Mouse (Mus musculus): ENCODE measurements around the gene Kif1bp.
"Not testable (repeated sequence)": the region's sequence is repeated elsewhere in the genome, so short reads cannot be mapped to it uniquely, and the experiment has no call there.

Gene Kif1bp

DNA sequence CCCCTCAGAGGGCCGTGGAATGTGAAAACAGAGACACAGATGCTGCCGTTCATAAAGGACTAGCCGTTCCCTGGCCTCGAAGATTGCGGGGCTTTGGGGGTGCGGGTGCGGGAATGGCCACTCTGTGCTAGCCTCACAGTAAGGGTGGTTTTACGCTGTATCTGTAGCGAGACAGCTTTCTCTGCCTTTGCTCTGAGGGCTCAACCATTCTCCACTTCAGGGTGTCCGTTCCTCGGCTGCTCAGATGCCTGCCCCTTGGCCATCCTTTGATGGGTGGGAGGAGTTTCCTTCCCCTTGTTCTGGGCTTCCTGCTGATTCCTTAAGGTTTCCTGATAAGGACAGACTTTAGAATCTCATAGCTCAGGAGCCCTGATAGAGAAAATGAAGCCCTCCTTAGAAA lies 69.8 kb downstream of the Kif1bp start:
- no peak for DNase-seq

DNA sequence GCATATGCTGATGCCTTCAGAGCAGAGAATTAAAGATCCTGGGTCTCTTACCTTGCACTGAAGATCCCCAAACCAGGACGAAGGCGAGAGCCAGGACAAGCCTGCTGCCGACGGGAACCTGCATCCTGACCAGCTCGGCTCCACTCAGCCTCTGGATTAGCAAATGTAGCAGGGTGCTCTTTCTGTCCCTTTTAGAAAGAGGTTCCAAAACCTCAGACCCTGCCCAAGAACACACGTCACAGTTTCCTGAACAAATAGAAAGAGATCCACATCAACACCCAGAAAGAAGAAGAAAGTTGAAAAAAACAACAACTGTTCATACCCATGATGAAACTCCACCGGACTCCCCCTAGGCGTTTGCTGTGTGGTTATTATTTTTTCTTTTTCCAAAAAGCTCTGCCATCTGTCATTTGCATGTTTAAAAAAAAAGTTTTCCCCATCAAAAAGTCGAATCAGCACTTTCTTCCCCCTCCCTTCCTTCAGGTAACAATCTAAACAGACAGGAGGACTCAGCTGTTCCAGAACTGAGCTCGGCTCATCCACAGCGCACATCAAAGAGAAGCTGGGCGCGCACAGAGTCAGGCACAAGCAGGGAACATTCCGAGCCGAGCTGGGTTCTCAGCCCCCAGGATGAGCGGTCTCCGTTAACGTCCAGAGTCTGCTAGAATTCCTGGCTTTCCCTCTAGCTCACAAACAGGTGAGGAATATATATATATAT lies 70.5 kb downstream of the Kif1bp start:
- DNase-seq = no peak

- no peak for DNase-seq
These were observed 71.2 kb downstream of the Kif1bp start for GRCm38 (mm10) chr10:62507071-62507470.

- DNase-seq = no peak
These were observed 72.2 kb downstream of the Kif1bp start for GRCm38 (mm10) chr10:62506019-62506556.

GRCm38 (mm10) chr10:62505224-62505983 lies 72.9 kb downstream of the Kif1bp start:
- no peak for DNase-seq

- no peak for DNase-seq
These were observed 74.2 kb downstream of the Kif1bp start for GRCm38 (mm10) chr10:62503836-62504628.

GRCm38 (mm10) chr10:62503353-62503752 lies 74.9 kb downstream of the Kif1bp start:
- DNase-seq = no peak

DNA sequence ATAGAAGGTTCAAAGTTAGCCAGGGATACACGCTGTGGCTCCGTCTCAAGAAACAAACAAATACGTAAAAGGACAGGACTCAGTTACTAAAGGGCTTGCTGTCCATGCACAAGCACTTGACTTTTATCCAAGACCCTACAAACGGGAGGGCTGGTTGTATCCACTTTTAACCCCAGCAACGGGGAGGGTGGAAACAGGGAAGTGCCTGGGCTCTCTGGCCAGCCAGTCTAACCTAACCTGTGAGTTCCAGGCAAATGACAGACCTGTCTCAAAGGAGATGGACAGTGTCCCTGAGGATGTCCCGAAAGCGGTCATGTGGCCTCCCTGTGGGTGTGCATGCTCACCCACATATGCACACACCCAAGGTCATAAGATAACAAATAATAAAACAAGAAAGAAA lies 76.3 kb downstream of the Kif1bp start:
- no peak for DNase-seq

GRCm38 (mm10) chr10:62500916-62501615 lies 77.2 kb downstream of the Kif1bp start:
- no peak for DNase-seq

DNA sequence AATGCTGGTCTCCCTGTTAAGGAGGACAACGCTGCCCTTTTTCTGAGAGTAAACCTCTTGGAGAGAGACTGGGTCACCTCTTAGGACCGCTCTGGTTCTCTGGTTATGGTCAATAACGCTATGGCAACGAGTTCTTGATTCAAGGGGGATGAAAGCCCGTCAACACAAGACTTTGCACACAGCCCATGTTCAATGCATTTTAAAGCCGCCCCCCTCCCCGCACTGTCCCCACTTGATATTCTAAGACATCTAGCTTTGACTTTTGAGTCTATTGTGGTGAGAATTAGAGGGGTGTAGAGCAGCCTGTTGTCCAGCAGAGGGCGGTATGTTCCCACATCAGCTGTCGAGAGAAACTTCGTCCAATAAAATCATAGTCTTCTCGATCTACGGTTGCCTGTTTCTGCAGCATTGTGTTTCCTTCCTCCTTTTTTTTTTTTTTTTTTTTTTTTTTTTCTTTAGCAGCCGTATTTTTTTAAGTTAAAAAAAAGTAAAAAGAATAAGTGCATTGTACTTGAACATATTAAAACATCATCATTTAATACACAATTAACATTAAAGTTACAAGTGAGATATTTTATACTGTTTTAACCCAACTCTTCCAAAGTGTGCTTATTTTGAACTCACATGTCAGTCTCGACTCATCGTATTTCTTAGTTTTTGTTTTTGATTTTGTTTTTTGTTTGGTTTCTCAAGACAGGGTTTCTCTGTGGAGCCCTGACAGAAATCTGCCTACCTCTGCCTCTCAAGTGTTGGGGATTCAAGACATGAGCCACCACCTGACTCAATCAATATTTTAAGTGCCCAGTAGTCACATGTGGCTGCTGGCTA lies 78.0 kb downstream of the Kif1bp start:
- DNase-seq = peak; percentile 74

DNA sequence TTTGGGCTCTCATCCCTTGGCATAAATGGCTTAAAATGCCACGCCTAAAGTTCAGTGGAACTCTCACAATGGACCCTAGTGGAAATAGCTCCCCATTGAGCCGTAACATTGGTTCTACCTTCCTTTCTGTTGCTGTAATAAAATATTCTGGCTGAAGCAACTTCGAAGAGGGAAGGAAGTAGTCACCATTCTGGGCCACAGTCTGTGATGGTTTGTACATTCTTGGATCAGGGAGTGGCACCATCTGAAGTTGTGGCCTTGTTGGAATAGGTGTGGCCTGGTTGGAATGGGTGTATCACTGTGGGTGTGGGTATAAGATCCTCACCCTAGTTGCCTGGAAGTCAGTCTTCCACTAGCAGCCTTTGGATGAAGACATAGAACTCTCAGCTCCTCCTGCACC lies 86.6 kb downstream of the Kif1bp start:
- DNase-seq = not testable (repeated sequence)
